Comparison of ENCODE assay signal across 9 mouse cellular contexts in the genomic region with DNA sequence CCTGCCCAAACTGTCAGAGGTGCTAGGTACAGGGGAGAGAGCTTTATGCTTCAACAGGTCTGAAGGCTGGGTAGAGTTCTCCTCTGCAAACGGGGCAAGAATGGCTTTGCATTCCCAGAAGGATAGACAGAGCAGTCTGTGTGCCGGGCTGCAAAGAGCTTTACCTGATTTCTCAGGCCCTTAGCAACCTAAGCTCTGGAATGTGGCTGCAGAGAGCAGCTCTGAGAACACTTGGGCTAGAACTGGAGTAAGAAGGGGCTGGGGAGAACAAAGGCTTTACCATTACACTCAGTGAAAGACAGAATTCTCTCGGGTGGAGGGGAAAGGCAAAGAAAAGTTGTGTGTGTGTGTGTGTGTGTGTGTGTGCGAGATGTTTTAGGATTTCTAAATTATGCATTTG. TPM values are rescaled to one million over a fixed set of nuclear protein-coding genes. Genes with fewer than 3 reads are reported as not detected.
DNase-seq lines count a peak whose midpoint lies in the region; ATAC-seq and TF ChIP-seq lines count a peak whose summit lies in the region.
"Had no signal": no experiment of that assay in that cellular context is flagged by ENCODE, and none has a peak within 500 bp of the region (broad histone marks: within the 10 kb centered on the region; RNA-seq: fewer than 3 reads in every experiment).

No protein-coding gene starts in this region.

- H3K9me3 ChIP-seq in heart, postnatal 0 days (replicated peaks; ENCODE audit: control insufficient read depth, low read length) = no peaks in the 10 kb centered on the region
- H3K9me3 ChIP-seq in embryonic facial prominence, embryonic 13.5 days = no peaks in the 10 kb centered on the region
- no peaks in the 10 kb centered on the region for H3K9me3 ChIP-seq in hindbrain, embryonic 11.5 days (ENCODE audit: control insufficient read depth, low read length)
- H3K9me3 ChIP-seq in midbrain, embryonic 13.5 days = no peaks in the 10 kb centered on the region

- no peaks in the 10 kb centered on the region for H3K27me3 ChIP-seq in heart, postnatal 0 days (ENCODE audit: control insufficient read depth, insufficient read depth, low read length)
- no peaks in the 10 kb centered on the region for H3K27me3 ChIP-seq in embryonic facial prominence, embryonic 13.5 days
- no peaks in the 10 kb centered on the region for H3K27me3 ChIP-seq in hindbrain, embryonic 11.5 days (ENCODE audit: control insufficient read depth, insufficient read depth, low read length)
- no peaks in the 10 kb centered on the region for H3K27me3 ChIP-seq in midbrain, embryonic 13.5 days

- H3K27ac ChIP-seq in heart, postnatal 0 days (ENCODE audit: low read depth) = peak overlapping the region; percentile 33; the same call in 1 of the 2 replicates
- peak overlapping the region; percentile 83 for H3K27ac ChIP-seq in embryonic facial prominence, embryonic 13.5 days
- no peak overlapping the region; the same call in 1 of the 2 replicates for H3K27ac ChIP-seq in hindbrain, embryonic 11.5 days (ENCODE audit: low read depth, low read length)
- peak overlapping the region; percentile 80 for H3K27ac ChIP-seq in midbrain, embryonic 13.5 days

- no peak for TF ChIP-seq CTCF in heart, postnatal 0 days (IDR thresholded peaks at IDR 0.05; ENCODE audit: low read depth)

- intact Hi-C loops in heart, postnatal 10 days (cut with DNase I) = no loop called here

- 43% methylated on average over 4 of the region's 4 CpGs for WGBS in heart, postnatal 0 days
- 24% methylated on average over 4 of the region's 4 CpGs for WGBS in embryonic facial prominence, embryonic 13.5 days
- WGBS in hindbrain, embryonic 11.5 days = 34% methylated on average over 4 of the region's 4 CpGs
- WGBS in midbrain, embryonic 13.5 days = 15% methylated on average over 4 of the region's 4 CpGs

- H3K36me3 ChIP-seq in heart, postnatal 0 days (replicated peaks; ENCODE audit: control insufficient read depth, insufficient read depth, low read length) = no peaks in the 10 kb centered on the region
- H3K36me3 ChIP-seq in embryonic facial prominence, embryonic 13.5 days = peaks cover 3% of the 10 kb centered on the region; the same call in 1 of the 2 replicates
- H3K36me3 ChIP-seq in hindbrain, embryonic 11.5 days (ENCODE audit: control insufficient read depth, insufficient read depth, low read length) = no peaks in the 10 kb centered on the region
- H3K36me3 ChIP-seq in midbrain, embryonic 13.5 days = peaks cover 13% of the 10 kb centered on the region

- H3K4me3 ChIP-seq in heart, postnatal 0 days (ENCODE audit: low read depth, low read length) = no peak overlapping the region
- H3K4me3 ChIP-seq in embryonic facial prominence, embryonic 13.5 days = no peak overlapping the region
- H3K4me3 ChIP-seq in hindbrain, embryonic 11.5 days (ENCODE audit: low read depth, low read length) = no peak overlapping the region
- H3K4me3 ChIP-seq in midbrain, embryonic 13.5 days (replicated peaks) = no peak overlapping the region

- DNase-seq in heart, postnatal 0 days (ENCODE audit: low spot score) = no peak
- DNase-seq in heart, postnatal 10 days = no peak
- DNase-seq in hindbrain, embryonic 11.5 days (ENCODE audit: low spot score) = peak; percentile 26
- DNase-seq in cerebellum, postnatal 10 days = no peak
- no peak for DNase-seq in cerebellum, adult 11 months
- no peak for DNase-seq in retina, embryonic 14.5 days (ENCODE audit: low spot score)
- DNase-seq: thymus, postnatal 4 days had no signal

- TF ChIP-seq EP300 in heart, postnatal 0 days (IDR thresholded peaks at IDR 0.05; ENCODE audit: low read depth) = no peak

- peaks cover 12% of the 10 kb centered on the region for H3K4me1 ChIP-seq in heart, postnatal 0 days (ENCODE audit: control insufficient read depth, insufficient read depth)
- peaks cover 17% of the 10 kb centered on the region for H3K4me1 ChIP-seq in embryonic facial prominence, embryonic 13.5 days
- H3K4me1 ChIP-seq in hindbrain, embryonic 11.5 days (replicated peaks; ENCODE audit: control insufficient read depth, insufficient read depth, low read length) = peaks cover 5% of the 10 kb centered on the region
- H3K4me1 ChIP-seq in midbrain, embryonic 13.5 days (replicated peaks) = peaks cover 34% of the 10 kb centered on the region

- no peak overlapping the region; the same call in 1 of the 2 replicates for H3K9ac ChIP-seq in heart, postnatal 0 days (replicated peaks; ENCODE audit: low read depth, low read length)
- peak overlapping the region; percentile 12; the same call in 1 of the 2 replicates for H3K9ac ChIP-seq in embryonic facial prominence, embryonic 13.5 days
- H3K9ac ChIP-seq in hindbrain, embryonic 11.5 days (ENCODE audit: low read depth, low read length) = no peak overlapping the region; the same call in 1 of the 2 replicates
- H3K9ac ChIP-seq in midbrain, embryonic 13.5 days (replicated peaks) = no peak overlapping the region

- no peak overlapping the region for H3K4me2 ChIP-seq in heart, postnatal 0 days (ENCODE audit: low read depth, low read length)
- peak overlapping the region; percentile 26; the same call in 1 of the 2 replicates for H3K4me2 ChIP-seq in embryonic facial prominence, embryonic 13.5 days
- H3K4me2 ChIP-seq in hindbrain, embryonic 11.5 days (replicated peaks; ENCODE audit: low read depth, low read length) = no peak overlapping the region
- H3K4me2 ChIP-seq in midbrain, embryonic 13.5 days (replicated peaks) = no peak overlapping the region

- no peak for ATAC-seq in heart, postnatal 0 days (ENCODE audit: insufficient read depth, low read depth)
- 0 out of 2 replicates have a peak, but pooled peaks have one; percentile 18 for ATAC-seq in embryonic facial prominence, embryonic 13.5 days (ENCODE audit: insufficient number of reproducible peaks, insufficient read depth, low FRiP score, low TSS enrichment, low read depth)
- no peak for ATAC-seq in hindbrain, embryonic 11.5 days (ENCODE audit: low FRiP score)
- peak; percentile 28; the same call in 1 of the 2 replicates for ATAC-seq in midbrain, embryonic 13.5 days

RNA-seq across cellular contexts. Expression of a gene that starts 59.1 kb away (rescaled TPM):
- 16.9 and 22.7 TPM in 2 replicates for total RNA-seq in heart, postnatal 0 days (2014; rRNA removed; ENCODE audit: low replicate concordance)
- 38.0 and 38.7 TPM in 2 replicates for polyA plus RNA-seq in heart, postnatal 0 days (2015; fragmentation: Nextera tagmentation; extraction: Ambion mirVana)
- 10 to 100 TPM; 40.9 to 41.5 TPM for total RNA-seq in heart, postnatal 10 days (2021)
- polyA plus RNA-seq in embryonic facial prominence, embryonic 13.5 days (2015; fragmentation: Nextera tagmentation; extraction: Ambion mirVana) = 79.3 and 81.0 TPM in 2 replicates
- polyA plus RNA-seq in hindbrain, embryonic 11.5 days (2014; fragmentation: Nextera tagmentation; extraction: Ambion mirVana) = 106 and 116 TPM in 2 replicates
- 74.0 and 80.0 TPM in 2 replicates for polyA plus RNA-seq in midbrain, embryonic 13.5 days (2015; fragmentation: Nextera tagmentation; extraction: Ambion mirVana)

Comparison
In these comparisons a context has a peak if more than half of its experiments do, and no peak if none do; other contexts are left out.
1. ATAC-seq: peak in embryonic facial prominence, embryonic 13.5 days (single experiment) and midbrain, embryonic 13.5 days (single experiment); none in heart, postnatal 0 days (single experiment) and hindbrain, embryonic 11.5 days (single experiment).